Mouse (Mus musculus) urinary bladder, postnatal 36 days (tissue): ENCODE data around the gene Ppp4r4.
"Not testable (repeated sequence)": the region's sequence is repeated elsewhere in the genome, so short reads cannot be mapped to it uniquely, and the experiment has no call there.

Source experiments
- DNase-seq, 2 experiments: peaks; one replicate each; pipeline ENCODE4 v3.0.0; 2022; ENCODE audit warnings: low spot score in 2 of 2, mixed read lengths in 1 of 2

The Ppp4r4 gene

GRCm38 (mm10) chr12:103532649-103533395, 739 bp downstream of the Ppp4r4 start:
- DNase-seq: peak in 1 of 2 experiments; percentile 11

- DNase-seq: no peak
Observed at GRCm38 (mm10) chr12:103540429-103540828, 8.3 kb downstream of the Ppp4r4 start.

DNA sequence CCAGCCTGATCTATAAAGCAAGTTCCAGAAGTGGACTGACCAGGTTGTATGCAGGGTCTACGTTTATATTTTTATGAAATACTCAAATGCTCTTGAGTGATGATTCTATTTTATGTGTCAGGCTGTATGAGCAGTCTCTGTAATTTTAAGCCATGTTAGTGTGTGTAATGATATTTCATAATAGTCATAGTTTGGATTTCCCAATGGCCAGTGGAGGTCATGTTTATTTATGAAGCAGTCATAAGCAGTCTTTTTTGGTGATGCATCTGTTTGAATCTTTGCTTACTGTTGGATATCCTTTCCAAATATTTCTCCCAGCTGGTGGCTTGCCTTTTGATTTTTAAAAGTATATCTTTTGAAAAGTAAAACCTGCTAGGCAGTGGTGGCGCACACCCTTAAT, 11.3 kb downstream of the Ppp4r4 start:
- no peak for DNase-seq

DNA sequence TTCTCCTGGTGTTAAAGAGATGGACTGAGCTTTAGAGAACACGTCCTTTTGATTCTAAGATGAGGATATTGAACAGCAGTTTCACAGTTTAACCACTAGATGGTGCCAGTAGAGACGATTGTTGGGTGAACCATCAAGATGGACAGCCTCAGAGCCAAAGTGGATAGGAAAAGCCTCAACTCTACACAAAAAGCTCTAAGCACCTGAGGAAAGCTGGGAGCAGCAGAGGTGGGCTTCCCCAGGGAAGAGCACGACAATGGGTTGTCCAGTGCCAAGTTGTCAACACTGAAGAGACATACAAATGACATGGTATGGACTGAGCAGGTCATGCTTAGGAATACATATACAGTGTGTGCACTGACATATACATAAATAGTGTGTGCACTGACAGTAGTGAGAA, 12.1 kb downstream of the Ppp4r4 start:
- DNase-seq: no peak

DNA sequence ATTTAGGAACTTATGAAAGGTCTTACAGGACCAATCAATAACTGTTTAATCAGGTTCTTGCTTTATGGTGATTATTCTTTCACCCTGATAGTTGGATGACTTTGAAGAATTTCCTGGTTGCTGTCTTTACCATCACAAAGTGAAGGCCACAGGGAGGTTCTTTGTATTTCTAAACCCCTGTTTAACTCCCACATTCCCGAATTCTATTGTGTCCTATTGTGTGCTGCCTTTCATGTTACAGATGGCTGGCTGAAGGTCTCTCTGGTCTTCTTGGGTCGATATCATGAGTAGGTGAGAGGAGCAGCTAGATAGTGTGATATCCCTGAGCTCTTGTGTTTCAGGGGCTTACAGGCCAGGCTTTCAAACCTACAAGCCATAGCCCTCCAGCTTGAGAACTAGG, 15.4 kb downstream of the Ppp4r4 start:
- no peak for DNase-seq

- no peak for DNase-seq
Observed at GRCm38 (mm10) chr12:103548526-103548925, 16.4 kb downstream of the Ppp4r4 start.

- DNase-seq: no peak
Observed at GRCm38 (mm10) chr12:103550047-103550446, 18.0 kb downstream of the Ppp4r4 start.

- no peak for DNase-seq
Observed at GRCm38 (mm10) chr12:103551422-103551821, 19.3 kb downstream of the Ppp4r4 start.

DNA sequence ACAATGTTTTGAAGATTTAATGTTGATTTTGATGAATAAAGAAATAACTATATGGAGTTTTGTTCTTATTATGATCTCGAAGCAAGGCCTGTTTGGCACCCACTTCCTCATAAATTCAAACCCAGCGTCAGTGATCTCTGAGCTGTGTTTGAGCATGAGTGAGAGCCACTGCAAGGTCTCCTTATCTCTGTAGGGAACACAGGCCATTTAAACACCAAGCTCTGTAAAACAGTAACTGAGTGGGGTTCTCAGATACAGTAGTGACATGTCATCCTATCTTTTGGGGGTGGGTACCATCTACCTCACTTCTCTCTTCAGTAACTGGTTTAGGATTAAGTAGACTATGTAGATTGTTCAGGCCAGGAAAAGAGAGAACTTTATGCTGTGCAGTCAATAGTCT, 20.4 kb downstream of the Ppp4r4 start:
- no peak for DNase-seq

DNA sequence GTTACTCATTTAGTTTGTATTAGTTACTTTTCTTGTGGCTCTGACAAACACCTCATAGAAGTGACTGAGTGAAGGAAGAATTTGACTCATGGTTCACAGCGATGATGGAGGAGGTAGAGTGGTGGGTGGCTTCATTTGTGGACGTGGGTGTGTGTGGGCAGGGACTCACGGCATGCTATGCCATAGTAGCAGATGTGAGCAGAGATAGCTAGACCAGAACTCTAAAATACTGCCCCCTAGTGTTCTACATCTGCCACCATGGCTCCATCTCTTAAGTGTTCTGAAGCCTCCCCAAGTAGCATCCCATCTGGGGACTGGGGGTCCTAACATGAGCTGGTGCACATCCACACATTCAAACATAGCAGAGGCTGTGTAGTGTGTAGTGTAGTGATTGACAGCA, 21.4 kb downstream of the Ppp4r4 start:
- no peak for DNase-seq

- no peak for DNase-seq
Observed at GRCm38 (mm10) chr12:103556856-103557255, 24.8 kb downstream of the Ppp4r4 start.

DNA sequence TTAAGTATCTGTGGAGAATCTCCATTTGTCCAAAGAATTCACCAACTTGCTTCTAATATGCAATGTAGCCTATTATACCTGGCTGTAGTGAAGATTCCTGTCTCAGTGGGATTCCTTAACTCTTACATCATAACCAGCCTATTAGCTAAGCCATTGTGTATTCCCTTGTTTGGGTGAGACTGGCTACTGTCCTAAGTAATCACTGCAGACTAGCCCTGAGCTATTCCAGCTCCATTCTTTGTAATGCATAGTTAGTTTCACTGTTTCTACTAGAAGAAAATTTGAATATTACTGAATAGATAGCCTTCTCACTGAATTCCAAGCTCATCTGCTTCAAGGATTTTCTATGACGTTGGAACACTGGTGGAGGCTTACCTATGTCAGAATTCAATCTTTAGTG, 32.6 kb downstream of the Ppp4r4 start:
- no peak for DNase-seq

DNA sequence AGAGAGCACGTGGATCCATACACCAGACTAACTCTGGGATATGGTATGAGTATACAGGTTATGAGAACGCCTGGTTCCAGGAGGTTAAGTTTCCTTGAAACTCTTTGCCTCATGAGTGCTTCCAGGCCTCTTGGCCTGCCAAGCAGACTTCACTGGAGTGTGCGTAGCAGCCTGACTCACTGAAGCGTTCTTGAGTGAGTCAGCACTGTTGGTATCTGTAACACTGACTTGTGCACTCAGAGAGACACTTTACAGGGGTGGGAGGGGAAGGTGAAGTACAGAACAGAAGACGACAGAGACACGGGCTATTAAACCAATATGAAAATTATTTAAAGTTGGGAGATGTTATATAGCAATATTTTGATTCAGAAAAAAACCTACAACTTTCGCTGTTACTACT, 33.1 kb downstream of the Ppp4r4 start:
- DNase-seq: no peak

- DNase-seq: no peak
Observed at GRCm38 (mm10) chr12:103567129-103567528, 35.0 kb downstream of the Ppp4r4 start.

GRCm38 (mm10) chr12:103569690-103570089, 37.6 kb downstream of the Ppp4r4 start:
- no peak for DNase-seq

DNA sequence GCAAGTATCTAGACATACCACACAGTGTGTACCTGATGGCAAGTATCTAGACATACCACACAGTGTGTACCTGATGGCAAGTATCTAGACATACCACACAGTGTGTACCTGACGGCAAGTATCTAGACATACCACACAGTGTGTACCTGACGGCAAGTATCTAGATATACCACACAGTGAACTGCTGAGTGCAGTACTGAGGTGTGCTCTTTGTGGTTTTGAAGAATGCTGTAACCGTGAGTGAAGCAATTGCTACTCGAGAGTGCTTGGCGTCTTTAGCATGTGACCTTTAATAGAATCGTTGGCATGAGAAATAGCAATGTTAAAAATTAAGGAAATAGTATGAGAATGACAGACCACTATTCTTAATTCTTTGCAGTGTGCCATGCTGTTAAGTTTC, 46.1 kb downstream of the Ppp4r4 start:
- not testable (repeated sequence) for DNase-seq

DNA sequence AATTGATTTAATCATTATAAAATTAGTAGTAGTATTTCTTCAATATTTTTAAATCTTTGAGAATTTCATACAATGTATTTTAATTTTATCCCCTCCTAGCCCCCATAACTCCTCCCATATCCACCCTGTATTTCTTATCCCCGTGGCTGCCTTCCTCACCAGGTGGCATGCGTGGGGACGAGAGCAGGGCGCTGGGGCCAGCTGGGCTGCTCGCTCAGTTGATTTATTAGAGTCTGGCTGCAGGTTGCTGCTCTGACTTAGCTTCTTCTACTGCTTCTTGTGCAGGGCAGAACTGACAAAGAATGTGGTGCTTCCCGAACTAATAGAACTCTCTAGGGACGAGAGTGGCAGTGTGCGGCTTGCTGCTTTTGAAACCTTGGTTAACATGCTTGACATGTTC, 51.7 kb downstream of the Ppp4r4 start:
- DNase-seq: no peak

- DNase-seq: peak; percentile 13 to 33
Observed at GRCm38 (mm10) chr12:103598411-103598810, 66.3 kb downstream of the Ppp4r4 start.

GRCm38 (mm10) chr12:103600364-103600763, 68.3 kb downstream of the Ppp4r4 start:
- DNase-seq: no peak

DNA sequence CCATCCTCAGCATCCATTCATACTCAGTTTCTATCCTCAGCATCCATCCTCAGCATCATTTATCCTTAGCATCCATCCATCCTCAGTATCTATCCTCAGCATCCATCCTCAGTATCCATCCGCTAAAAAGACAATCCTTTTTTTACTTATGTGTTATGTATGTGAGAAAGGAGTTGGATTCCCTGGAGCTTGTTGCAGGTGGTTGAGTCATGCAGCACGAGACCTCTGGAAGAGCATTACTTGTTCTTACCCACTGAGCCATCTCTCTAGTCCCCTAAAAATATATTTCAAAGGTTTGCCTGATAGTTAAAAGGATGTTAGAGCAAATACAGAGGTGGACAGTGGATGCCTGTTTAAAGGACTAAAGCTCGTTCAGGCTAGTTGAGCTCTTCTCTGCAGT, 69.8 kb downstream of the Ppp4r4 start:
- no peak for DNase-seq

GRCm38 (mm10) chr12:103615141-103615540, 83.1 kb downstream of the Ppp4r4 start:
- DNase-seq: no peak

- DNase-seq: no peak
Observed at GRCm38 (mm10) chr12:103615734-103616133, 83.7 kb downstream of the Ppp4r4 start.

DNA sequence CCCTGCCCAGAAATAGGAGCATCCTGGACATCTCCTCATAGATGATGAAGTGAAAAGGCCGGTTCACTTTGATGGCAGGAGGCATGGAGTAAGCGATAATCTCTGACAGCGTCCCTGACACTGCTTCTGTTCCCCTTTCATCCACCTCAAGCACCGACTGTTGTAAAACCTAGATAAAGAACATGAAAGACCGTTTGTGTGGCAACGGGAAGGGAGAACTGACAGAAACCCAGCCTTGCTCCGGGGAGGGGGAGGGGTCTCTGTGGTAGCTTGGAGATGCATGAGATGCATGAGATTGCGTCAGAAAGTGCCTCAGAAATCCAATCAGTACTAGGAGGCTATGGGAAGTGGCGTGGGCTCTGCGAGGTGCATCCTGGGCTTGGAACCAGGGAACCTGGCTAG, 84.8 kb downstream of the Ppp4r4 start:
- no peak for DNase-seq

DNA sequence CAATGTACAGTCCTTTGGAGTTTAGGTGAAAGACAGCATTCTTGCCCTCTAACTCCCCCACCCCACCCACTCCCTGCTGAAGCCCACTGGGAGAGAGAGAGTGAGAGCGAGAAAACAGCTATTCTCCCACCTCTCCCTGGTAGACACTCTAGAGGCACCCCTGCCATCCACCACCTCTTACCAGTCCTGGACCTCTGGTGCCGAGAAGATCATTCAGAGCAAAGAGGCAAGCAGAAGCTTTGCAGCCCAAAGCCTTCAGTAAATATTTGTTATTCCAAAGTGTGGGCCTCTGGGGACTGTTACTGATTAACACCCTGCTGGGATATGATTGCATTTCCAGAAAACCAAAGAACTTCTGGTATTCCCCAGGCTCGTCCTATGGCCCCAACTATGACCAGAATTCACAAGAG, 99.1 kb downstream of the Ppp4r4 start, which contains the start of gene Serpina10:
Serpina10 (minus strand) TSS at position 242 of the 410 bp plus-strand sequence.
- no peak for DNase-seq
